Mouse (Mus musculus) liver, embryonic 11.5 days (tissue): Measurements from ENCODE around the gene Zfp61. TPM values are rescaled to one million over a fixed set of nuclear protein-coding genes. Genes with fewer than 3 reads are reported as not detected.

Experiments used
- ATAC-seq: fragments of 200-750 bp; cut with Nextera tagmentation; replicated peaks from 2 replicates; pipeline ENCODE4 v1.8.0; 2017; ENCODE audit warnings: moderate number of reproducible peaks, mild to moderate bottlenecking, moderate TSS enrichment, moderate library complexity; ENCODE audit not compliant: low FRiP score
- DNase-seq: peaks from one replicate; pipeline ENCODE4 v3.0.0-alpha.2; 2017; ENCODE audit warnings: low spot score
- H3K27ac ChIP-seq: fragments of 300-500 bp; sonication (generic); 2 replicates; pipeline ENCODE4 v1.5.1; 2014; ENCODE audit warnings: mild to moderate bottlenecking, low read depth, low read length, control low read depth
- H3K27me3 ChIP-seq: fragments of 300-500 bp; sonication (generic); replicated peaks from 2 replicates; pipeline ENCODE4 v1.6.1; 2014; ENCODE audit warnings: low read length, mixed read lengths; ENCODE audit not compliant: control insufficient read depth, insufficient read depth
- H3K36me3 ChIP-seq: fragments of 300-500 bp; sonication (generic); 2 replicates; pipeline ENCODE4 v1.6.1; 2014; ENCODE audit warnings: mild to moderate bottlenecking, low read length, moderate library complexity, mixed read lengths; ENCODE audit not compliant: control insufficient read depth, insufficient read depth
- H3K4me1 ChIP-seq: fragments of 300-500 bp; sonication (generic); replicated peaks from 2 replicates; pipeline ENCODE4 v1.6.1; 2014; ENCODE audit warnings: low read length, mixed read lengths; ENCODE audit not compliant: control insufficient read depth, insufficient read depth
- H3K4me2 ChIP-seq: fragments of 300-500 bp; sonication (generic); 2 replicates; pipeline ENCODE4 v1.6.1; 2014; ENCODE audit warnings: mild to moderate bottlenecking, control low read depth, moderate library complexity
- H3K4me3 ChIP-seq: fragments of 300-500 bp; sonication (generic); 2 replicates; pipeline ENCODE4 v1.5.1; 2014; ENCODE audit warnings: low read depth, low read length, control low read depth
- H3K9ac ChIP-seq: fragments of 300-500 bp; sonication (generic); 2 replicates; pipeline ENCODE4 v1.6.1; 2014; ENCODE audit warnings: low read depth, low read length, control low read depth
- H3K9me3 ChIP-seq: fragments of 300-500 bp; sonication (generic); 2 replicates; pipeline ENCODE4 v1.6.1; 2016; ENCODE audit warnings: low read length, inconsistent platforms, mixed read lengths; ENCODE audit not compliant: control insufficient read depth
- WGBS: fragments of 180-500 bp; shearing (Covaris S2); extraction: QIAGEN DNeasy Blood & Tissue Kit; methylation state at CpG from one replicate; pipeline ENCODE4 v1.1.7; 2014; 5-methylcytosine and 5-hydroxymethylcytosine counted together
- polyA plus RNA-seq: library from polyadenylated mRNA; unstranded; fragments of >200 nt; fragmentation: Nextera tagmentation; extraction: Ambion mirVana; gene quantifications from 2 replicates; pipeline ENCODE4 v1.2.1, GENCODE M21; 2014

The Zfp61 gene
- polyA plus RNA-seq, 1 experiment from 2014 or later: 10.8 TPM

- no peaks in the 10 kb centered on the region; the same call in 1 of the 2 replicates for H3K27me3 ChIP-seq
- no peaks in the 10 kb centered on the region for H3K36me3 ChIP-seq
- 0 out of 2 replicates have a peak overlapping the region, but pooled peaks have one; percentile 5 for H3K4me3 ChIP-seq
- H3K9me3 ChIP-seq: 0 out of 2 replicates have a peak, but pooled peaks cover 5% of the 10 kb centered on the region
- DNase-seq: no peak
- WGBS: 51% methylated on average over 20 of the region's 20 CpGs
- H3K4me1 ChIP-seq: no peaks in the 10 kb centered on the region
- H3K4me2 ChIP-seq: peak overlapping the region; percentile 47
- no peak for ATAC-seq
- H3K9ac ChIP-seq: no peak overlapping the region
- H3K27ac ChIP-seq: no peak overlapping the region
Measured at GRCm38 (mm10) chr7:24326273-24327135, 25.5 kb upstream of the Zfp61 start.

- Histone ChIP-seq H3K27me3 (no peaks in the 10 kb centered on the region; the same call in 1 of the 2 replicates), H3K36me3 (no peaks in the 10 kb centered on the region), H3K4me3 (0 out of 2 replicates have a peak overlapping the region, but pooled peaks have one; percentile 5), H3K9me3 (0 out of 2 replicates have a peak, but pooled peaks cover 5% of the 10 kb centered on the region), H3K4me2 (peak overlapping the region; percentile 47), H3K9ac (no peak overlapping the region), H3K4me1 (no peaks in the 10 kb centered on the region), H3K27ac (no peak overlapping the region)
- WGBS: 11% methylated on average over 13 of the region's 13 CpGs
- no peak for DNase-seq
- ATAC-seq: no peak
Measured at GRCm38 (mm10) chr7:24325675-24326128, 24.7 kb upstream of the Zfp61 start.

- 0 out of 2 replicates have a peak, but pooled peaks cover 5% of the 10 kb centered on the region for H3K9me3 ChIP-seq
- no peak overlapping the region for H3K27ac ChIP-seq
- no peak overlapping the region for H3K4me3 ChIP-seq
- ATAC-seq (no peak), DNase-seq (no peak)
- H3K36me3 ChIP-seq: no peaks in the 10 kb centered on the region
- H3K4me1 ChIP-seq: no peaks in the 10 kb centered on the region
- H3K27me3 ChIP-seq: no peaks in the 10 kb centered on the region; the same call in 1 of the 2 replicates
- no peak overlapping the region for H3K9ac ChIP-seq
- H3K4me2 ChIP-seq: no peak overlapping the region; the same call in 1 of the 2 replicates
- 81% methylated on average over 6 of the region's 6 CpGs for WGBS
Measured at GRCm38 (mm10) chr7:24325197-24325596, 24.2 kb upstream of the Zfp61 start.

GRCm38 (mm10) chr7:24322593-24322992, 21.6 kb upstream of the Zfp61 start:
- no peak overlapping the region for H3K27ac ChIP-seq
- no peaks in the 10 kb centered on the region; the same call in 1 of the 2 replicates for H3K27me3 ChIP-seq
- ATAC-seq (no peak), DNase-seq (no peak)
- no peak overlapping the region for H3K4me3 ChIP-seq
- 71% methylated on average over 4 of the region's 4 CpGs for WGBS
- H3K4me2 ChIP-seq: no peak overlapping the region
- H3K4me1 ChIP-seq: no peaks in the 10 kb centered on the region
- H3K36me3 ChIP-seq: no peaks in the 10 kb centered on the region
- 0 out of 2 replicates have a peak, but pooled peaks cover 5% of the 10 kb centered on the region for H3K9me3 ChIP-seq
- no peak overlapping the region for H3K9ac ChIP-seq

- Histone ChIP-seq H3K27me3 (no peaks in the 10 kb centered on the region), H3K9ac (no peak overlapping the region), H3K4me2 (no peak overlapping the region), H3K9me3 (0 out of 2 replicates have a peak, but pooled peaks cover 3% of the 10 kb centered on the region), H3K36me3 (no peaks in the 10 kb centered on the region), H3K4me3 (no peak overlapping the region), H3K4me1 (peaks cover 3% of the 10 kb centered on the region; the same call in 1 of the 2 replicates), H3K27ac (no peak overlapping the region)
- ATAC-seq: no peak
- WGBS: 49% methylated on average over 6 of the region's 6 CpGs
- DNase-seq: no peak
Measured at GRCm38 (mm10) chr7:24318942-24319341, 17.9 kb upstream of the Zfp61 start.

- ATAC-seq (peak; percentile 94), DNase-seq (peak; percentile 87)
- peak within 1 kb of the TSS; percentile 71 for H3K27ac ChIP-seq
- WGBS: 1% methylated on average over 33 of the region's 33 CpGs
- peak within 1 kb of the TSS; percentile 61 for H3K4me3 ChIP-seq
- H3K4me1 ChIP-seq: peaks cover 3% of the 10 kb centered on the region; the same call in 1 of the 2 replicates
- H3K36me3 ChIP-seq: no peaks in the 10 kb centered on the region
- peak within 1 kb of the TSS; percentile 82 for H3K4me2 ChIP-seq
- no peaks in the 10 kb centered on the region for H3K9me3 ChIP-seq
- H3K9ac ChIP-seq: peak within 1 kb of the TSS; percentile 72
- no peaks in the 10 kb centered on the region for H3K27me3 ChIP-seq
Measured at GRCm38 (mm10) chr7:24316567-24317092, 15.6 kb upstream of the Zfp61 start, which contains the start of gene Zfp94. Zfp94 (minus strand) TSS chr7:24316666.

GRCm38 (mm10) chr7:24315726-24316566, 14.9 kb upstream of the Zfp61 start:
- H3K27me3 ChIP-seq: no peaks in the 10 kb centered on the region
- WGBS: 27% methylated on average over 29 of the region's 29 CpGs
- H3K27ac ChIP-seq: no peak overlapping the region
- peak overlapping the region; percentile 61 for H3K4me3 ChIP-seq
- no peaks in the 10 kb centered on the region for H3K9me3 ChIP-seq
- ATAC-seq (peak; percentile 73), DNase-seq (no peak)
- H3K9ac ChIP-seq: peak overlapping the region; percentile 72
- peak overlapping the region; percentile 82 for H3K4me2 ChIP-seq
- peaks cover 3% of the 10 kb centered on the region; the same call in 1 of the 2 replicates for H3K36me3 ChIP-seq
- peaks cover 3% of the 10 kb centered on the region; the same call in 1 of the 2 replicates for H3K4me1 ChIP-seq
